Mouse (Mus musculus): ENCODE data around the gene Dnaaf5.

The Dnaaf5 gene

GRCm38 (mm10) chr5:139190958-139191357, 40.9 kb downstream of the Dnaaf5 start:
- no peak for DNase-seq (ENCODE audit: low spot score in 2 of 2)

GRCm38 (mm10) chr5:139198779-139199178, 48.8 kb downstream of the Dnaaf5 start:
- no peak for DNase-seq (ENCODE audit: low spot score in 2 of 2)

DNA sequence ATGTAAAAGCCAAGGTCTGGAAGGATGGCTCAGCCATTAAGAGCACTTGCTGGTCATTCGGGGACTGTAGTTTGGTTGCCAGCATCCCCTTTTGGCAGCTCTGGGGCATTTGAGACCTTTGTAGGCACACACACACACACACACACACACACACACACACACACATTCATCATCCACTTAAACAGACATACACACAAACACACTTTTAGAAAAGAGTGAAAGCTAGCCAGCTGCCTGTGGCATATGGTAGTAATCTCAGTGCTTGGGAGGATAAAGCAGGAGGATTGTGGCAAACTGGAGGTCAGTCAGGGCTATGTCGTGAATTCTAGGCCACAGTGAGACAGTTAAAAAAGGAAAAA, 49.6 kb downstream of the Dnaaf5 start:
- no peak for DNase-seq (ENCODE audit: low spot score in 2 of 2)

DNA sequence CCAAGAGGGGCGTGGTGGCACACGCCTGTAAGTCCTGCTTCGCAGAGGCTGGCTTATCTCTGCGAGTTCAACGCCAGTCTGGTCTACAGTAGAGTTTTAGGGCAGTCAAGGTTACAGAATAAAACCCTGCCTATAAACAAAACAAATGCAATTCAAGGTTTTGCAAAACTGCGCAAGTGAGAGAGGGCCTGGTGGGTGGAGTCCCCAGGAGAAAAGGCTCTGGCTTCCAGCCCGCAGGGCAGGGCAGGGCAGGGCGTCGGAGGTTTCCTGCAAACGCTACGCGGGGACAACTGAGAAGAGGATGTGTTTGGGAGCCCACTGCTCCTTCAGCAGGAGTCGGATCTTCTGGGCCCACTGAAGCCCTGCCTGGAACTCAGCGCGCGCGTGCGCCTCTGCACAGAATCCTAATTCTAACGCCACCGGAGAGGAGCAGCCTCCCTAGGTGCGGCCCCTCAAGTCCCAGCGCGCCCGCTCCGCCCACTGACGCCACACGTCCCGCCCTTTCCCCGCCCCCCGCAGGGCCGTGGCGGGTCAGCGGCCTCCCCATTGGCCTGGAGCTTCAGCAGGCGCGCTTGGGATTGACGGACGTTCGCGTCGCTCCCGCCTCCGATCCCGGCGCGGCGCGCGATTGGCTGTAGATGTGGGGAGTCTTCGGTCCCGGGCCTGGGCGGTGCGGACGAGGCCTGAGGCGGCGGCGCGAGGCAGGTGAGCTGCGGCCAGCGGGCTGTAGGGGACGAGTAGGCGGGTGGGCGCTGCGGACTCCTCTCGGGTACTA, 50.2 kb downstream of the Dnaaf5 start, which contains the start of gene Sun1:
Gene Sun1 (plus strand): TSS at position 643 of the 775 bp plus-strand sequence.
- DNase-seq (ENCODE audit: low spot score in 2 of 2), result peak; percentile 99

DNA sequence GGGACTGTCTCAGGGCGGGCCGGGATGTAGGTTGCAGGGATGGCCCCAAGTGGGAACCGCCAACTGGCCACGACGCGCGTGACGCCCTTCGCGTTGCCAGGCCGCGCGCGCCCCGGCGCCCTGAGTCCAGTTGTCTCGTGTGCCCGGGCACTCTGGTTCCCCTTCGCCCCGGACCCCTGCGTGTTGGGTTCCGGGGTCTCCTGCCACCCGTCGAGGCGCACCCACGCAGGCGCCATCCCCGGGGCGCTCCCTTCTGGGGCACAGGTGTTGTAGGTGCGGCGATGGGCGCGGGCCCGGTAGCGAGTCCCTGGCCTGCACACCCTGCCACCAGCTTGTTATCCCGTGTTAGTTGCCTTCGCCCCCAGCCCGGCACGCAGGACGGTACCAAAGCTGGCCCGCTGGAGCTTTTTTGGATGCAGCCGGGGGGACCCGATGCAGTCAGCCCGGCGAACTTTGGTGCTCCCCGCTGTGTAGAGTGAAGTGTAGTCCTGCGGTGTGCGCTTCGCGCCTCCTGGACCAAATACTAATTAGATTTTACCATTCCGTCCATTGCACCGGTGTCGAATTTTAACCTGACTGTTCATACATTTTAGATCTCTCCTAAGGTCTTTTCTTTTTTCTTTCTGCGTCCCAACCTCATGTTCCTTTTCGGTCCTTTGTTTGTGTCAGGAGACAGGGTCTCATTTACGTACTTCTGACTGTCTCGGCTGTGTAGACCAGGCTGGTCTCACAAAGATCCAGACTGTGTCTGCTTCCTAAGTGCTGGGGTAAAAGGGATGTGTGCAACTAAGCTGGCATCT, 50.9 kb downstream of the Dnaaf5 start:
- peak; percentile 13 to 29 for DNase-seq (ENCODE audit: low spot score in 2 of 2)

- no peak for DNase-seq (ENCODE audit: low spot score in 2 of 2)
Measured at GRCm38 (mm10) chr5:139202127-139202526, 52.1 kb downstream of the Dnaaf5 start.

GRCm38 (mm10) chr5:139203312-139203711, 53.3 kb downstream of the Dnaaf5 start:
- DNase-seq (ENCODE audit: low spot score in 2 of 2), result no peak

- no peak for DNase-seq (ENCODE audit: low spot score in 2 of 2)
Measured at GRCm38 (mm10) chr5:139206081-139206480, 56.1 kb downstream of the Dnaaf5 start.

DNA sequence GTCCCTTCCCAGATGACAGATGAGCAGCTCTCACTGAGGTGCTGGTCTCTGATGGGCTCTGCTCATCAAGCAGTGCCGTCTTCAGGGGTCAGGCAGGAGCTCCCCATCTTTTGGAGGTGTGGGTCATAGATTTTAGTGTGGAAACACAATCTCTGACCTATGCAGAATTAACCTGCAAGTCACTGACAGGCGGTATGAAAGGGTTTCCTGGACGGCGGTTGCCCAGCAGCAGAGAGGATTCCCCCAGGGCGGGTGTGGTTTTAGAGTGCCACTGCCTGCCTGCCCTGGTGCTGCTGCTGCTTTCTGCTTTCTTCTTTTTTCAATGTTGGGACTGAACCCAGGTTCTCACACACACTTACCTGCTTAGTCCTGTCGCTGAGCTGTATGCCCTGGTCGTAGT, 56.5 kb downstream of the Dnaaf5 start:
- DNase-seq (ENCODE audit: low spot score in 2 of 2), result no peak

GRCm38 (mm10) chr5:139208183-139208582, 58.2 kb downstream of the Dnaaf5 start:
- no peak for DNase-seq (ENCODE audit: low spot score in 2 of 2)

DNA sequence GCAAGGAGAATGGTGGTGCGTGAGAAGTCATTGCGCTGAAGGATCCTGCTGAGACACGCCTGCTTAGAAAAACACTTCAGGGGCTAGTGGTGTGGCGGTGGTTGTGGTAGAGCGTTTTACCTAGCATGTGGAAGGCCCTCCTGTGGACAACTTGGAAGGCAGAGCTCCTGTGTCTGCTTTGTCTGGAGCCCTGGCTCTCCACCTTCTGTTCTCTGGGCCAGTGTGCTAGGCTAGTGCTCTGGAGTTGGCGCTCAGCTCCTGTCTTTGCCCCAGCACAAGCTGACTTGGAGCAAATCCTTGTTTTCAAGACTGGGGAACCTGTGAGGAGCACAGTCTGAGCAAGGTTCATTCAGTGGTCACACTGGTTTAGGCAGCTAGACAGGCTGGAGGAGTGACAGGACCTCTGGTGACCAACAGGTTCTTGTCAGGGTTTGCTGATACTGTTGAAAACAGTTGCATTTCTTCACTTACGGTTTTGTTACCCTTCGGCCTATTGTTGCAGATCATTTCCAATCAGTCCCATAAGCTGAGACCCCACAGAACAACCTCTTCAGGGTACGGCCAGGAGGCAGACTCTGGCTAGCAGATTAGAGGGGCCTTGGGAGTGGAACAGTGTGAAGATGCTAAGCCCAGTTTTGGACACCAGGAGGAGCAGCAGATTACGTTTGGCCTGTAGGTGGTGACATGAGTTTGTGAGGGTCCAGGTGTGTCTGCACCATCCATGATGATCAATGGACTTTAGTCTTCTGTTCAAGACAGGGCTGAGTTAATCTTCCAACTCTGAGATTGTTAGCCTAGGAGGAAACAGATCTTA, 59.1 kb downstream of the Dnaaf5 start:
- DNase-seq (ENCODE audit: low spot score in 2 of 2), result peak in 1 of 2 experiments; percentile 69

DNA sequence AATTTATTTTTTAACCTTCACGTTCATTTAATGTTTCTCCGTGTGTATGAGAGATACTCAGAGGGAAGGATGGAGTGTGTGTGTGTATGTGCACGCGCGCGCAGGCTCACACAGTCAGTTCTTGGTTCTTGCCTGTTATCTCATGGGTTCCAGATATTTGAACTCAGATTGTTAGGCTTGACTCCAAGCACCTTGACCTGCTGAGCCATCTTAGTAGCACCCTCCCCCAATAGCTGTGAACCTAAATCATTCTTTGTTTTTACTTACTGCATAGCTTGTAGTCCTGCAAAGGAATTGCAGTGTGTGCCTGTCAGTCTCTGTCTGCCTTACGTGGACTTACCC, 59.6 kb downstream of the Dnaaf5 start:
- DNase-seq (ENCODE audit: low spot score in 2 of 2), result no peak

- no peak for DNase-seq (ENCODE audit: low spot score in 2 of 2)
Measured at GRCm38 (mm10) chr5:139211737-139212385, 61.8 kb downstream of the Dnaaf5 start.

DNA sequence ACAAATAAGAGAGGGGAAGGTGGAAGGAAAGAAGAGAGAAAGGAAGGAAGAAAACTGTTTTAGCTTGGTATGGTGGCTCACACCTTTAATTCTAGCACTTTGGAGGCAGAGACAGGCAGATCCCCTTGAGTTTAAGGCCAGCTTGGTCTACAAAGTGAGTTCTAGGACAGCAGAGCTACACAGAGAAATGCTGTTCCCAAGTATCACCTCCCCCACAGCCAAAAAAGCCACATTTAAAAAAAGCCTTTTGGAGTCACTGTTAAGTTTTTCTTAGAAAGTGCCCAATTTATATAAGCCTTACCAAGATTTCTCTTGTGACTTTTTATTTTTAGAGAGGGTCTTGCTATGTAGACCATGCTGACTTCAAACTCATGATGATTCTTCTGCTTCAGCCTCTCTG, 64.3 kb downstream of the Dnaaf5 start:
- no peak for DNase-seq (ENCODE audit: low spot score in 2 of 2)

- DNase-seq (ENCODE audit: low spot score in 2 of 2), result no peak
Measured at GRCm38 (mm10) chr5:139215184-139215583, 65.2 kb downstream of the Dnaaf5 start.

DNA sequence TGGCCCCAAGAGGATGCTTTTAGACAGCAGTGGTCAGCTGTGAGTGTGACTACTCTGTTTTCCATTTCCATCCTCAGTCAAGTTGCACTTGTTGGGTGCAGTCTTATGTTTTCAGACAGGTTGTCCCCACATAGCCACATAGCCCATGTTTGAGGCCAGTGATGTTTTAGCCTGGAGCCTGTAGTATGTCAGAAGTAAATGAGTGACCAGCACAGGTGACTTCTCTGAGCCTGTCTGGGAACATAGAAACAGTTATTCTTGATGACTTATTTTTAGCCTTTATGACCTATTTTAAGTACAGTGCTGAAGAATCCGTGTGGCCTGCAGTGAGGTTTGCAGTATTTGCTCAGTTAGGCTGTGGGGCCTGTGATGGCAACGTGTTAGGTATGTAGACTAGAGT, 66.1 kb downstream of the Dnaaf5 start:
- no peak for DNase-seq (ENCODE audit: low spot score in 2 of 2)

GRCm38 (mm10) chr5:139216774-139217173, 66.8 kb downstream of the Dnaaf5 start:
- no peak for DNase-seq (ENCODE audit: low spot score in 2 of 2)

DNA sequence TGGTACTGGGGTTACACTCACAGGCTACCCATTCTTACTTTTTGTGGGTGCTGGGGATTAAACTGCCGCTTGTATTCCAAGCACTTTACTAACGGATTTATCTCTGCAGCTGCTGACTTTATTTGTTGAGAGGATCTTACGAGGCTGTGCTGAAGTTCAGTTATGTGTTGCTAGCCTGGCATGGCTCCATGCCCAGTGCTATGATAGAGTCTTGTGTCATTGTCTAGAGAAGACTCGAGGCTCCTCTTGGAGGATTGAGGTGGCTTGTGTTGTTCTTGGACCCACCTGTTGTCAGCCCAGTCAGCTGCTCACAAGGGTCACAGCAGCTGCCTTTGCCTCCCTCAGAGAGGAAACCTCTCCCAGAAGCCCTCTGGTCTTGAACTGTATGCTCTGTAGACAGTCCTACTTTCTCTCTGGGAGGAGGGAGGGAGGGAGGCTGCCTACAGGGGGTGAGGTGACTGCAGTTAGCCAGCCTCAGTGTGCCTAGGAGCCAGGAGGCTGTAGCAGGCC, 70.0 kb downstream of the Dnaaf5 start:
- no peak for DNase-seq (ENCODE audit: low spot score in 2 of 2)

GRCm38 (mm10) chr5:139220610-139221009, 70.6 kb downstream of the Dnaaf5 start:
- DNase-seq (ENCODE audit: low spot score in 2 of 2), result no peak

DNA sequence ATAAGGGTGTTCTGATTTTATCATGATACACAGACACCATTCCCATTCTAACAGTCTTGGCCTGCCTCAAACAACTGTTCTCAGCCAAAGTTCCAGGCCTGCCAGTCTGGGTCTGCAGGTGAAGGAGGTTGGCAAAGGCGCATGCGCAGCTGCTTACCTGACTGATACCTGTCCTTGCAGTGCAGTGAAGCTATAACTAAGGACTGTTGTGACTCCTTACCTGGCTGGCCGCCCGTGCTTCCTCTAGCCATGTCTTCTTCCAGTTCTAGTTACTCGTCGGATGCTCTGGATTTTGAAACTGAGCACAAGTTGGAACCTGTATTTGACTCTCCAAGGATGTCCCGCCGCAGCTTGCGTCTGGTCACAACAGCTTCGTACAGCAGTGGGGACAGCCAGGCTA, 73.3 kb downstream of the Dnaaf5 start:
- no peak for DNase-seq (ENCODE audit: low spot score in 2 of 2)

- no peak for DNase-seq (ENCODE audit: low spot score in 2 of 2)
Measured at GRCm38 (mm10) chr5:139227236-139227635, 77.2 kb downstream of the Dnaaf5 start.

DNA sequence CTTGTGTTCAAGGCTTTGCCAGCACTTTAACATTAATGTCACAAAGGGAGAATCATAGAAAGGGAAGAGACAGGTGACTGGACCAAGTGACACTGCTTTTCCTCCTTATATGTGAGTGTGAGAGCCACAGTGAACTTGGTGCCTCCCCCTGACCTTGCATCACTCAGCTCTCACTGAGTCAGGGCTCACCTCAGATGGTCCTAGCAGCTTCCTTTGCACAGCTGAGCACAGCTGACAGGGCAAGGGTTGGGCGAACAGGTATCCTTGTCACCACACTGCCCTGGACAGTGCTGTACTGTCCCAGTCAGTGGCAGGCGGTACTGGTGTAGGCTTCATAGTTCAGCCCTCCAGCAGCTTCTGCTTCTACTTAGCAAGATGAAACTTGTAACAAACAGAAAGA, 77.6 kb downstream of the Dnaaf5 start:
- no peak for DNase-seq (ENCODE audit: low spot score in 2 of 2)

Measured in urinary bladder, adult 18-20 months (tissue).